In the genomic region with DNA sequence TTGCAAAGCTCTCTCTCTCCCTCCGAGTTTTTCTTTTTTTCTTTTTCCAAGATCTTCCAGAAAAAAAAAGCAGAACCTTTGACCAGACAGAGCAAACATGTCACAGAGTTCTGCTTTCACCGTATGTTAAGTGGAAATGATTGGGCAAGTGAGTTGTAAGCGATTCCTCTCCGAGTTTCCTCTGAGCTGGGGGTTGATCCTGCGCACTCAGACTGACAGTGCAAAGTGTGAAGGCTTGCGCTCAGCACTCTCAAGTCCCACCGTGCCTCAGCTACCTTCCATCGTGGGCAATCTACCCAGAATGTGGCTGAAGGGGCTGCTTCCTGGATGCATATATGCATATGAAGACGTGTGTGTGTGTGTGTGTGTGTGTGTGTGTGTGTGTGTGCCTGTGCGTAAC, we compare ENCODE assay signal across 16 mouse cellular contexts.
A peak's percentile ranks its signal among the peaks of the same experiment; 100 is the strongest.
DNase-seq lines count a peak whose midpoint lies in the region; ATAC-seq and TF ChIP-seq lines count a peak whose summit lies in the region.
"Had no signal": no experiment of that assay in that cellular context is flagged by ENCODE, and none has a peak within 500 bp of the region (broad histone marks: within the 10 kb centered on the region; RNA-seq: fewer than 3 reads in every experiment).

No protein-coding gene starts in this region.

- TF ChIP-seq EP300 in lung, postnatal 0 days (IDR thresholded peaks at IDR 0.05) = no peak

- ATAC-seq in lung, postnatal 0 days = no peak
- peak; percentile 71 to 77; a peak in 3 of 4 replicates for ATAC-seq in hematopoietic stem cell, adult 5-6 weeks (replicated peaks in 1 of 2; ENCODE audit: insufficient read depth in 1 of 2, low FRiP score in 2 of 2, low TSS enrichment in 1 of 2, low read depth in 1 of 2, poor library complexity in 2 of 2, severe bottlenecking in 2 of 2)
- no peak for ATAC-seq in forebrain, embryonic 15.5 days (replicated peaks)
- ATAC-seq: activated CD4-positive, CD25-positive, alpha-beta regulatory T cell, adult 4 months; hindbrain, postnatal 0 days; Patski had no signal

- no peak overlapping the region for H3K4me2 ChIP-seq in lung, postnatal 0 days (replicated peaks; ENCODE audit: low read depth, low read length)
- H3K4me2 ChIP-seq in forebrain, embryonic 15.5 days (replicated peaks) = no peak overlapping the region
- H3K4me2 ChIP-seq: forebrain, embryonic 12.5 days; heart, embryonic 13.5 days had no signal

- H3K9ac ChIP-seq in lung, postnatal 0 days (replicated peaks; ENCODE audit: low read depth) = no peak overlapping the region
- no peak overlapping the region for H3K9ac ChIP-seq in forebrain, embryonic 15.5 days (replicated peaks)
- H3K9ac ChIP-seq: forebrain, embryonic 12.5 days; heart, embryonic 13.5 days had no signal

- no peaks in the 10 kb centered on the region for H3K4me1 ChIP-seq in lung, postnatal 0 days (ENCODE audit: insufficient read depth, low read depth, low read length)
- no peaks in the 10 kb centered on the region for H3K4me1 ChIP-seq in small intestine, adult 2 months (ENCODE audit: control insufficient read depth, insufficient read depth, insufficient read length, low read length)
- H3K4me1 ChIP-seq in forebrain, embryonic 15.5 days = no peaks in the 10 kb centered on the region
- H3K4me1 ChIP-seq: forebrain, embryonic 12.5 days; heart, embryonic 13.5 days had no signal

- DNase-seq in lung, postnatal 0 days (ENCODE audit: low spot score) = peak; percentile 43
- DNase-seq in lung, postnatal 10 days = no peak
- DNase-seq in brain, adult 2 months (ENCODE audit: low read depth, low spot score) = peak; percentile 31
- DNase-seq in thymus, postnatal 0 days (ENCODE audit: low spot score) = no peak
- DNase-seq: kidney, adult 11 months; retina, postnatal 1 day; thymus, adult 2 months had no signal

- H3K27me3 ChIP-seq in lung, postnatal 0 days (replicated peaks; ENCODE audit: insufficient read depth, low read length) = no peaks in the 10 kb centered on the region
- H3K27me3 ChIP-seq in small intestine, adult 2 months (ENCODE audit: control insufficient read depth, insufficient read depth, low read length) = no peaks in the 10 kb centered on the region
- H3K27me3 ChIP-seq in forebrain, embryonic 15.5 days = no peaks in the 10 kb centered on the region
- H3K27me3 ChIP-seq: forebrain, embryonic 12.5 days; heart, embryonic 13.5 days; Patski had no signal

- 59% methylated on average over 10 of the region's 10 CpGs for WGBS in lung, postnatal 0 days
- WGBS in small intestine, adult 2 months = 64% methylated on average over 10 of the region's 10 CpGs
- 90% methylated on average over 10 of the region's 10 CpGs for WGBS in forebrain, embryonic 15.5 days

- H3K4me3 ChIP-seq in lung, postnatal 0 days (ENCODE audit: low read depth, low read length) = no peak overlapping the region
- H3K4me3 ChIP-seq in small intestine, adult 2 months (ENCODE audit: low read depth, low read length) = no peak overlapping the region
- no peak overlapping the region for H3K4me3 ChIP-seq in forebrain, embryonic 15.5 days
- H3K4me3 ChIP-seq: forebrain, embryonic 12.5 days; heart, embryonic 13.5 days; left cerebral cortex, adult 2 months had no signal

- H3K36me3 ChIP-seq in lung, postnatal 0 days (ENCODE audit: insufficient read depth, low read length) = no peaks in the 10 kb centered on the region
- no peaks in the 10 kb centered on the region for H3K36me3 ChIP-seq in small intestine, adult 2 months (ENCODE audit: control insufficient read depth, insufficient read depth, low read length)
- H3K36me3 ChIP-seq in forebrain, embryonic 15.5 days = no peaks in the 10 kb centered on the region
- H3K36me3 ChIP-seq: forebrain, embryonic 12.5 days; heart, embryonic 13.5 days had no signal

- TF ChIP-seq CTCF in lung, postnatal 0 days (IDR thresholded peaks at IDR 0.05) = no peak
- no peak for TF ChIP-seq CTCF in small intestine, adult 2 months (IDR thresholded peaks at IDR 0.05; ENCODE audit: extremely low read depth, insufficient read length, insufficient replicate concordance, low read depth, low read length)

- H3K9me3 ChIP-seq in lung, postnatal 0 days (ENCODE audit: low read length) = no peaks in the 10 kb centered on the region
- H3K9me3 ChIP-seq in forebrain, embryonic 15.5 days = no peaks in the 10 kb centered on the region
- H3K9me3 ChIP-seq: forebrain, embryonic 12.5 days had no signal

- H3K27ac ChIP-seq in lung, postnatal 0 days (ENCODE audit: low read length) = no peak overlapping the region
- 0 out of 2 replicates have a peak overlapping the region, but pooled peaks have one; percentile 31 for H3K27ac ChIP-seq in small intestine, adult 2 months (ENCODE audit: insufficient read depth, low read depth, low read length)
- H3K27ac ChIP-seq in forebrain, embryonic 15.5 days (replicated peaks) = no peak overlapping the region
- H3K27ac ChIP-seq: forebrain, embryonic 12.5 days; heart, embryonic 13.5 days; hindbrain, postnatal 0 days; left cerebral cortex, adult 2 months had no signal

- TF ChIP-seq POLR2A in small intestine, adult 2 months (IDR thresholded peaks at IDR 0.05; ENCODE audit: low read depth, low read length) = no peak

Comparison
In these comparisons a context has a peak if more than half of its experiments do, and no peak if none do; other contexts are left out.
1. DNase-seq: peak in lung, postnatal 0 days (single experiment) and brain, adult 2 months (single experiment); none in lung, postnatal 10 days (single experiment) and thymus, postnatal 0 days (single experiment).
2. ATAC-seq: peak in hematopoietic stem cell, adult 5-6 weeks (2 of 2); none in lung, postnatal 0 days (single experiment) and forebrain, embryonic 15.5 days (single experiment).